Mouse (Mus musculus): Measurements from ENCODE around the gene Trmt112.

Trmt112 gene

GRCm38 (mm10) chr19:6948186-6948585 is 38.7 kb downstream of the Trmt112 start:
- DNase-seq (ENCODE audit: low spot score in 2 of 2): no peak

DNA sequence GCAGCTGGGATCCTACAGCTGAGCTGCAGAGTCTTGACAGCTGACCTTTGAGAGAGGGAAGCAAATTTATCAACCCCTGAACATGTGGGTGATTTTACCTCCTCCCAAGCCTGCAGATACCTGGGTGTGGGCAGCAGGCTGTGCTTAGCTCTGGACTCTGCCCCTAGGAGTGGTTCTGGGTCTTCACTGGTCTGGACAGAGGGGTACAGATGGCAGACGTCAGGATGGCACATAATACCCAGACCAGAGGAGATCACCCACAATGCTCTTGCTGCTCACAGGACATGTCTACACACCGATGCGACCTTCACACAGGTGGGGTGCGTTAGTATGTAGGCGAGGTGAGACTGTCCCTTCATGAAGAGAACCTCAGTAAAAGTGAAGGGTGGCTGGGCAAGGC is 40.0 kb downstream of the Trmt112 start:
- DNase-seq (ENCODE audit: low spot score in 2 of 2): no peak

GRCm38 (mm10) chr19:6949951-6950350 is 40.5 kb downstream of the Trmt112 start:
- DNase-seq (ENCODE audit: low spot score in 2 of 2): no peak

GRCm38 (mm10) chr19:6950613-6951153 is 41.2 kb downstream of the Trmt112 start:
- DNase-seq (ENCODE audit: low spot score in 2 of 2): peak in 1 of 2 experiments; percentile 59

GRCm38 (mm10) chr19:6951381-6951968 is 42.0 kb downstream of the Trmt112 start:
- peak; percentile 87 to 91 for DNase-seq (ENCODE audit: low spot score in 2 of 2)

- DNase-seq (ENCODE audit: low spot score in 2 of 2): peak; percentile 68 to 72
Observed at GRCm38 (mm10) chr19:6951994-6952711, 42.7 kb downstream of the Trmt112 start.

DNA sequence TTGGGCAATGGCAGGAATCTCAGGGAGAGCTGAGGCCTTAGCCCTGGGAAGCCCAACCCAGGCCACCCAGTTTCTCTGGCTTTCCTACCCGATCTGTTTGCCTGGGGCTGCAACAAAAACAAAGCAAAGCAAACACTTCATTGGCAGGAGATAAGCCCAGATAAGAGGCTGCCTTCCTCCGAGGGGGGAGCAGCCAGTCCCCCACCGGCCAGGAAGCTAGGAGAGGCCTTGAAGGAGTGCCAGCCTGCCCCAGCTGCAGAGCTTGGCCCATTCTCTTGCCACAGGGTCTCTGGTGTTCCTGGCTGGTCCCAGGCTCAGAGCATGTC is 43.2 kb downstream of the Trmt112 start:
- DNase-seq (ENCODE audit: low spot score in 2 of 2): no peak

- no peak for DNase-seq (ENCODE audit: low spot score in 2 of 2)
Observed at GRCm38 (mm10) chr19:6954046-6954445, 44.5 kb downstream of the Trmt112 start.

DNA sequence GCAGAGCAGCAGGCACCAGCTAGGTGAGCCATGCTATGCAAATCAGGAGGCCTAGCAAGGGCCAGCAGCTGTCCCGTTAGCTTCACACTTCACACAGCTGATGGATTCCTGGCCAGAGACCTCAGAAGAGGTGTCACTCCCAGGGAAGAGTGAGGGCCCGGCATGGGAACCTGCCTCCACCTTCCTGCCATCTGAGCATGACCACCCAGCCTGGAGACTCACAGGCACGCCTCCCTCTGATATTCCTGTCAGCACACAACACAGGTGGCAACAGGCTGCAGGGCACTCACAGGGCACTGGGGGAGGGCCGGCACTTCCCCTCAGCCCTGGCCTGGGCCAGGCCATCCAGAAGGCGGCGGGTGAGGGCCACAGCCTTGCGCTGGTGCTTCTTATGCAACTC is 45.9 kb downstream of the Trmt112 start:
- no peak for DNase-seq (ENCODE audit: low spot score in 2 of 2)

GRCm38 (mm10) chr19:6956461-6956860 is 47.0 kb downstream of the Trmt112 start:
- no peak for DNase-seq (ENCODE audit: low spot score in 2 of 2)

All from frontal cortex, postnatal 14 days (tissue).